Mouse (Mus musculus) bone marrow macrophage, adult 2 months (primary cell): ENCODE results near the gene Twnk. TPM values are rescaled to one million over a fixed set of nuclear protein-coding genes. Genes with fewer than 3 reads are reported as not detected.

Source experiments
- H3K27ac ChIP-seq: 2 replicates; pipeline ENCODE4 v1.5.1; 2012; ENCODE audit warnings: low read depth, low read length; ENCODE audit not compliant: insufficient read depth
- H3K4me1 ChIP-seq: 2 replicates; pipeline ENCODE4 v1.6.1; 2012; ENCODE audit warnings: low read length; ENCODE audit not compliant: control insufficient read depth, insufficient read depth
- H3K4me3 ChIP-seq: 2 replicates; pipeline ENCODE4 v1.5.1; 2012; ENCODE audit warnings: mild to moderate bottlenecking, low read length, moderate library complexity; ENCODE audit not compliant: insufficient read depth
- CTCF ChIP-seq: IDR thresholded peaks from 2 replicates; pipeline ENCODE4 v1.5.1; 2012; ENCODE audit warnings: low read depth, mild to moderate bottlenecking, low read length, moderate library complexity
- POLR2A ChIP-seq: IDR thresholded peaks from 2 replicates; pipeline ENCODE4 v1.6.1; 2012; ENCODE audit warnings: mild to moderate bottlenecking, low read depth, low read length, borderline replicate concordance
- polyA plus RNA-seq: library from polyadenylated mRNA; stranded (reverse); fragments of >200 nt; gene quantifications from 2 replicates; pipeline ENCODE4 v1.2.4, GENCODE M21; 2012; ENCODE audit not compliant: missing spikeins, insufficient read depth, insufficient read length

Gene Twnk
- polyA plus RNA-seq, 1 experiment = 4.4 TPM

- Histone ChIP-seq H3K27ac (no peak overlapping the region), H3K4me1 (peaks cover 12% of the 10 kb centered on the region)
- TF ChIP-seq CTCF (no peak), POLR2A (no peak)
These were observed 12.9 kb downstream of the Twnk start for GRCm38 (mm10) chr19:45018351-45018831.

GRCm38 (mm10) chr19:45020348-45020747 lies 14.9 kb downstream of the Twnk start:
- no peak overlapping the region for H3K27ac ChIP-seq
- H3K4me1 ChIP-seq = no peaks in the 10 kb centered on the region
- H3K4me3 ChIP-seq = no peak overlapping the region

More at GRCm38 (mm10) chr19:45018351-45018831, 12.9 kb downstream of the Twnk start:
- peak overlapping the region; percentile 71 for H3K4me3 ChIP-seq

GRCm38 (mm10) chr19:45021362-45021761 lies 15.9 kb downstream of the Twnk start:
- Histone ChIP-seq H3K4me3 (no peak overlapping the region), H3K27ac (no peak overlapping the region), H3K4me1 (no peaks in the 10 kb centered on the region)
- TF ChIP-seq CTCF = no peak
- no peak for TF ChIP-seq POLR2A

More at GRCm38 (mm10) chr19:45020348-45020747, 14.9 kb downstream of the Twnk start:
- TF ChIP-seq CTCF = no peak
- TF ChIP-seq POLR2A = no peak

GRCm38 (mm10) chr19:45023993-45024392 lies 18.5 kb downstream of the Twnk start:
- Histone ChIP-seq H3K4me1 (no peaks in the 10 kb centered on the region), H3K27ac (no peak overlapping the region), H3K4me3 (no peak overlapping the region)
- no peak for TF ChIP-seq CTCF
- TF ChIP-seq POLR2A = no peak

- Histone ChIP-seq H3K4me3 (no peak overlapping the region), H3K4me1 (no peaks in the 10 kb centered on the region), H3K27ac (no peak overlapping the region)
- TF ChIP-seq CTCF = no peak
- no peak for TF ChIP-seq POLR2A
These were observed 19.3 kb downstream of the Twnk start for GRCm38 (mm10) chr19:45024775-45025174.

GRCm38 (mm10) chr19:45025937-45026568 lies 20.6 kb downstream of the Twnk start:
- no peak overlapping the region for H3K4me3 ChIP-seq
- no peak for TF ChIP-seq CTCF
- no peak for TF ChIP-seq POLR2A
- no peaks in the 10 kb centered on the region for H3K4me1 ChIP-seq
- no peak overlapping the region for H3K27ac ChIP-seq

GRCm38 (mm10) chr19:45026958-45027670 lies 21.7 kb downstream of the Twnk start:
- Histone ChIP-seq H3K4me3 (no peak overlapping the region), H3K4me1 (peaks cover 1% of the 10 kb centered on the region), H3K27ac (no peak overlapping the region)
- TF ChIP-seq CTCF = no peak
- TF ChIP-seq POLR2A = no peak

GRCm38 (mm10) chr19:45027848-45028247 lies 22.4 kb downstream of the Twnk start:
- TF ChIP-seq CTCF (no peak), POLR2A (no peak)
- Histone ChIP-seq H3K27ac (no peak overlapping the region), H3K4me3 (no peak overlapping the region), H3K4me1 (peaks cover 4% of the 10 kb centered on the region)

- Histone ChIP-seq H3K4me1 (peaks cover 4% of the 10 kb centered on the region), H3K4me3 (no peak overlapping the region), H3K27ac (no peak overlapping the region)
- TF ChIP-seq CTCF (no peak), POLR2A (no peak)
These were observed 23.3 kb downstream of the Twnk start for GRCm38 (mm10) chr19:45028746-45029145.

- TF ChIP-seq CTCF (no peak), POLR2A (no peak)
- no peak overlapping the region for H3K27ac ChIP-seq
- no peak overlapping the region for H3K4me3 ChIP-seq
- H3K4me1 ChIP-seq = peaks cover 4% of the 10 kb centered on the region
These were observed 24.1 kb downstream of the Twnk start for GRCm38 (mm10) chr19:45029571-45029970.
